Mouse (Mus musculus) myocyte (in vitro differentiated cells): ENCODE measurements around the gene Olfr1443. TPM values are rescaled to one million over a fixed set of nuclear protein-coding genes. Genes with fewer than 3 reads are reported as not detected.

ENCODE experiments used
- H3K27me3 ChIP-seq: one replicate; pipeline ENCODE4 v1.6.1; 2011; ENCODE audit not compliant: control insufficient read depth, insufficient read depth, insufficient read length
- H3K36me3 ChIP-seq: one replicate; pipeline ENCODE4 v1.6.1; 2011; ENCODE audit not compliant: control insufficient read depth, insufficient read depth
- H3K4me2 ChIP-seq: one replicate; pipeline ENCODE4 v1.6.1; 2011; ENCODE audit warnings: low read depth, control low read depth
- H3K4me3 ChIP-seq: one replicate; pipeline ENCODE4 v1.5.1; 2011; ENCODE audit warnings: mild to moderate bottlenecking, control low read depth, moderate library complexity
- H3K79me2 ChIP-seq: one replicate; pipeline ENCODE4 v1.6.1; 2011; ENCODE audit not compliant: control insufficient read depth, insufficient read depth
- H3ac ChIP-seq: one replicate; pipeline ENCODE4 v1.6.1; 2011; ENCODE audit not compliant: control insufficient read depth, insufficient read length
- CEBPB ChIP-seq: IDR thresholded peaks from 2 replicates; pipeline ENCODE4 v1.6.1; 2011; ENCODE audit warnings: mild to moderate bottlenecking, moderate library complexity; ENCODE audit not compliant: poor library complexity, insufficient read depth, severe bottlenecking
- E2F4 ChIP-seq: IDR thresholded peaks from one replicate; pipeline ENCODE4 v1.6.1; 2011; ENCODE audit warnings: mild to moderate bottlenecking, control low read depth, moderate library complexity; ENCODE audit not compliant: insufficient read depth
- MAX ChIP-seq: IDR thresholded peaks from one replicate; pipeline ENCODE4 v1.6.1; 2011; ENCODE audit warnings: low read depth, mild to moderate bottlenecking, control low read depth
- MYOD1 ChIP-seq, 3 experiments: IDR thresholded peaks; one replicate each; pipeline ENCODE4 v1.6.1; 2011; ENCODE audit warnings: control low read depth in 2 of 3, low read depth in 2 of 3, mild to moderate bottlenecking in 2 of 3, moderate library complexity in 1 of 3; ENCODE audit not compliant: insufficient read length in 2 of 3, control insufficient read depth in 1 of 3
- MYOG ChIP-seq, 3 experiments: IDR thresholded peaks; one replicate each; pipeline ENCODE4 v1.6.1; 2011; ENCODE audit warnings: control low read depth in 2 of 3, low read depth in 2 of 3, mild to moderate bottlenecking in 2 of 3; ENCODE audit not compliant: insufficient read length in 2 of 3, control insufficient read depth in 1 of 3, insufficient read depth in 1 of 3
- POLR2A ChIP-seq: IDR thresholded peaks from one replicate; pipeline ENCODE4 v1.6.1; 2011; ENCODE audit warnings: low read depth, mild to moderate bottlenecking, control low read depth, moderate library complexity; ENCODE audit not compliant: insufficient read length
- POLR2AphosphoS2 ChIP-seq: IDR thresholded peaks from one replicate; pipeline ENCODE4 v1.6.1; 2011; ENCODE audit warnings: low read depth, control low read depth; ENCODE audit not compliant: insufficient read length
- REST ChIP-seq: IDR thresholded peaks from one replicate; pipeline ENCODE4 v1.6.1; 2011; ENCODE audit warnings: mild to moderate bottlenecking, control low read depth, moderate library complexity; ENCODE audit not compliant: insufficient read depth, insufficient read length
- SRF ChIP-seq: IDR thresholded peaks from one replicate; pipeline ENCODE4 v1.6.1; 2011; ENCODE audit warnings: low read depth; ENCODE audit not compliant: control insufficient read depth, insufficient read length
- TCF12 ChIP-seq: IDR thresholded peaks from one replicate; pipeline ENCODE4 v1.6.1; 2011; ENCODE audit warnings: mild to moderate bottlenecking, control low read depth; ENCODE audit not compliant: poor library complexity, insufficient read depth, severe bottlenecking
- TCF3 ChIP-seq: IDR thresholded peaks from one replicate; pipeline ENCODE4 v1.6.1; 2011; ENCODE audit warnings: low read depth, control low read depth; ENCODE audit not compliant: insufficient read length
- USF1 ChIP-seq: IDR thresholded peaks from one replicate; pipeline ENCODE4 v1.6.1; 2011; ENCODE audit warnings: low read depth, mild to moderate bottlenecking, control low read depth, moderate library complexity
- polyA plus RNA-seq: library from polyadenylated mRNA; unstranded; fragments of >200 nt; fragmentation: generic; extraction: Trizol; gene quantifications from one replicate; pipeline ENCODE4 v1.2.1, GENCODE M21; 2012; ENCODE audit warnings: missing spikeins

Olfr1443 gene
- polyA plus RNA-seq = not detected

DNA sequence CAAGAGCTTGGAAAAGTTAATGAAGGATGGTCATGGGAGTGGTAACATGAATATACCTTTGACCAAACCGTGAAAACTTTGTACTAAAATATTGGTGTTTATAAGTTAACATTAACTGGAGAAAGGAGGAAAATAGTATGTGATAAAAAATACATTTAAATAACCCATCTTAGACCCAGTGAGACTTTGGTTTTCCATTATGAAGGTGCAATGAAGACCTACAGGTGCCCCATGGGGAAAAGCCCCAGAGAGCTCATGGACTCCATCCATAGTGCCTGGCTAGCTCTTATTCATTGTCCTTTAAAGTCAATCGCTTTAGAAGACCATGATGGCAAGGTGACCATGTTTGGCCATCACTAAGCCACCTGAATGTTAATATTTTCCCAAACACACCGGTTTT, at the start of gene Olfr1443:
Gene Olfr1443 (plus strand): TSS at position 301 of the 400 bp plus-strand sequence.
- Histone ChIP-seq H3ac (no peak within 1 kb of the TSS), H3K4me3 (no peak within 1 kb of the TSS), H3K27me3 (no peaks in the 10 kb centered on the region), H3K79me2 (no peaks in the 10 kb centered on the region), H3K4me2 (no peak within 1 kb of the TSS), H3K36me3 (no peaks in the 10 kb centered on the region)
- TF ChIP-seq MAX (no peak), CEBPB (no peak), MYOG (IDR thresholded peaks at IDR 0.05; ENCODE audit: control insufficient read depth in 1 of 3, insufficient read depth in 1 of 3, insufficient read length in 2 of 3, low read depth in 2 of 3) (no peak), TCF3 (no peak), TCF12 (no peak), SRF (no peak)

GRCm38 (mm10) chr19:12633176-12633575, 44.7 kb upstream of the Olfr1443 start, which contains the start of gene Glyat:
Gene Glyat (plus strand): TSS chr19:12633308.
- no peak within 1 kb of the TSS for H3ac ChIP-seq
- H3K27me3 ChIP-seq = no peaks in the 10 kb centered on the region
- H3K79me2 ChIP-seq = no peaks in the 10 kb centered on the region
- H3K4me2 ChIP-seq = no peak within 1 kb of the TSS
- TF ChIP-seq REST = no peak
- no peak for TF ChIP-seq POLR2A
- no peak for TF ChIP-seq MYOD1 (IDR thresholded peaks at IDR 0.05; ENCODE audit: control insufficient read depth in 1 of 3, insufficient read length in 2 of 3, low read depth in 2 of 3)
- no peak for TF ChIP-seq CEBPB
- TF ChIP-seq POLR2AphosphoS2 = no peak
- no peak for TF ChIP-seq SRF
- no peak for TF ChIP-seq TCF12
- no peak for TF ChIP-seq MYOG (IDR thresholded peaks at IDR 0.05; ENCODE audit: control insufficient read depth in 1 of 3, insufficient read depth in 1 of 3, insufficient read length in 2 of 3, low read depth in 2 of 3)
- TF ChIP-seq USF1 = no peak
- no peak for TF ChIP-seq E2F4
- TF ChIP-seq TCF3 = no peak
- no peak for TF ChIP-seq MAX
- no peaks in the 10 kb centered on the region for H3K36me3 ChIP-seq
- no peak within 1 kb of the TSS for H3K4me3 ChIP-seq

DNA sequence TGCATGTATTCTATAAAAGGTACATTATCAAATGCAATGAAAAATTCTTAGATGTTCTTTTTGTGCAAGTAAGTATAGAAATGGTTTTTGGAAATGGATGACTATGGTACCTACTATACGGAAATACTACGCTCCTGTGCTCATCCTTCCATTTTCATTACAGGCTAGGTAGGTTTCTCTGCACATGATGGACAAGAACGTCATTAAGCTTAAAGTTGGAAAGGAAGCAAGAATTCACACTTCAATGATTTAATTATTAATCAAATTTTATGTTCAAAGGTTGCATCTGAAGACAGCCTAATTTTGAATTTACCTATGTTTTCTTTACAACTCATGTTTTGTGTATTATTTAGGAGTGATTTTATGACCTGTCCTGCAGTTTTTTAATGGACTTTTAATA, 43.7 kb upstream of the Olfr1443 start:
- no peak for TF ChIP-seq MYOG (IDR thresholded peaks at IDR 0.05; ENCODE audit: control insufficient read depth in 1 of 3, insufficient read depth in 1 of 3, insufficient read length in 2 of 3, low read depth in 2 of 3)
- no peak for TF ChIP-seq POLR2A
- no peak for TF ChIP-seq CEBPB
- TF ChIP-seq MYOD1 (IDR thresholded peaks at IDR 0.05; ENCODE audit: control insufficient read depth in 1 of 3, insufficient read length in 2 of 3, low read depth in 2 of 3) = no peak
- no peak for TF ChIP-seq TCF12
- no peak for TF ChIP-seq POLR2AphosphoS2
- no peak for TF ChIP-seq TCF3
- no peak for TF ChIP-seq SRF
- no peak for TF ChIP-seq E2F4
- TF ChIP-seq MAX = no peak
- no peak for TF ChIP-seq USF1
- no peak for TF ChIP-seq REST
- Histone ChIP-seq H3K4me3 (no peak overlapping the region), H3K79me2 (no peaks in the 10 kb centered on the region), H3K4me2 (no peak overlapping the region), H3ac (no peak overlapping the region), H3K36me3 (no peaks in the 10 kb centered on the region), H3K27me3 (no peaks in the 10 kb centered on the region)

DNA sequence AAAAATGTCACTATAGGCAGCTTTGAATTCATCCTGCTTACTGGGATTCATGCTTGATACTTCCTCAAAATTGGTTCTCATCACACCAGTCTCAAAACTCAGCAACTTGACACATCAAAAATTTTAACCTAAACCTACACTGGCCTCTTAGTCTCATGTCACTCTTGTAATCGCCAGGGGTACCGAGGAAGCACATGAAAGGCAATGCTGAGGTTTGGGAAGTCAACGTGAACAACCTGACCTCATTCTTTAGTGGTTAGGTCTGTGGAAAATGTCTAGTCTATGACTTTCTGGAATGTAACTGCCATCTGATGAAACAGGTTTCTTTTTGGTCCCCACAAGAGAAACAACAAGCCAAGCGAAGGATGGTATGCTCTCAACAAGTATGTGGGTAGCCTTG, 42.9 kb upstream of the Olfr1443 start:
- Histone ChIP-seq H3K36me3 (no peaks in the 10 kb centered on the region), H3ac (no peak overlapping the region), H3K4me2 (no peak overlapping the region), H3K27me3 (no peaks in the 10 kb centered on the region), H3K4me3 (no peak overlapping the region), H3K79me2 (no peaks in the 10 kb centered on the region)
- TF ChIP-seq POLR2AphosphoS2 (no peak), REST (no peak), MYOG (IDR thresholded peaks at IDR 0.05; ENCODE audit: control insufficient read depth in 1 of 3, insufficient read depth in 1 of 3, insufficient read length in 2 of 3, low read depth in 2 of 3) (no peak), MAX (no peak), CEBPB (no peak), MYOD1 (IDR thresholded peaks at IDR 0.05; ENCODE audit: control insufficient read depth in 1 of 3, insufficient read length in 2 of 3, low read depth in 2 of 3) (no peak), POLR2A (no peak), TCF3 (no peak), USF1 (no peak), SRF (no peak), TCF12 (no peak), E2F4 (no peak)

DNA sequence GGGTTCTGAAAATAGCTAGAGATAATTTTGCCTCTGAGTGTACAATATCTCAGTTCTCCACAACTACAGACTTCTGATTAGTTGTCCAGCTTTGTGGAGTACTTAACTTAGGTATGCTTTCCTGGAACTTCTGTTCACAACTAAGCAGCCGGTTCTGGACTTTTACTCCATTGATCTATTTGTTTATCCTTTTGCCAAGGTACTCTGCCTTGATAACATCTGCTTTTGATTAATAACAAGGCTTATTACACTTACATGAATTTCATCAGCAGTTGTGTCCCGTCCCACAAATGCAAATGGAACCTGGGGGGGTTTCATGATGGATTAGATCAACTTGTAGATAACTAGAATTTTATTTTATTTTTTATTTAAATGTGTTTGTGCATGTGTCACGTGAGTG, 41.0 kb upstream of the Olfr1443 start:
- Histone ChIP-seq H3K36me3 (no peaks in the 10 kb centered on the region), H3K27me3 (no peaks in the 10 kb centered on the region), H3ac (no peak overlapping the region), H3K4me2 (no peak overlapping the region), H3K79me2 (no peaks in the 10 kb centered on the region), H3K4me3 (no peak overlapping the region)
- no peak for TF ChIP-seq CEBPB
- no peak for TF ChIP-seq TCF12
- TF ChIP-seq E2F4 = no peak
- TF ChIP-seq MYOD1 (IDR thresholded peaks at IDR 0.05; ENCODE audit: control insufficient read depth in 1 of 3, insufficient read length in 2 of 3, low read depth in 2 of 3) = no peak
- no peak for TF ChIP-seq TCF3
- no peak for TF ChIP-seq SRF
- TF ChIP-seq MAX = no peak
- TF ChIP-seq POLR2AphosphoS2 = no peak
- no peak for TF ChIP-seq USF1
- no peak for TF ChIP-seq MYOG (IDR thresholded peaks at IDR 0.05; ENCODE audit: control insufficient read depth in 1 of 3, insufficient read depth in 1 of 3, insufficient read length in 2 of 3, low read depth in 2 of 3)
- no peak for TF ChIP-seq REST
- TF ChIP-seq POLR2A = no peak
